Mouse (Mus musculus) adipocyte (in vitro differentiated cells): ENCODE measurements around the gene Ccdc127.

ENCODE experiments used
- DNase-seq: peaks from one replicate; pipeline ENCODE4 v3.0.0-alpha.2; 2016; ENCODE audit warnings: low spot score

Ccdc127 gene

GRCm38 (mm10) chr13:74390371-74390990 lies 40.4 kb downstream of the Ccdc127 start, which contains the start of gene Zfp72:
Gene Zfp72, minus strand, starts transcription at chr13:74390836.
- DNase-seq = peak; percentile 82

- no peak for DNase-seq
Observed at GRCm38 (mm10) chr13:74391156-74391555, 41.0 kb downstream of the Ccdc127 start.

- no peak for DNase-seq
Observed at GRCm38 (mm10) chr13:74399298-74399839, 49.3 kb downstream of the Ccdc127 start, which contains the start of gene Ftl1-ps1. Gene Ftl1-ps1, plus strand, starts transcription at chr13:74399694.
